Mouse (Mus musculus): ENCODE measurements around the gene Hoxc9.

The Hoxc9 gene

GRCm38 (mm10) chr15:102976171-102976570 is at the start of gene Hoxc9:
Hoxc9 (plus strand) TSS chr15:102976439.
- no peak for DNase-seq

- DNase-seq: no peak
Observed at GRCm38 (mm10) chr15:102927032-102927645, 49.1 kb upstream of the Hoxc9 start.

GRCm38 (mm10) chr15:102931706-102932358 is 44.4 kb upstream of the Hoxc9 start:
- no peak for DNase-seq

- no peak for DNase-seq
Observed at GRCm38 (mm10) chr15:102934438-102934837, 41.8 kb upstream of the Hoxc9 start.

- no peak for DNase-seq
Observed at GRCm38 (mm10) chr15:102934897-102935296, 41.3 kb upstream of the Hoxc9 start.

- DNase-seq: no peak
Observed at GRCm38 (mm10) chr15:102936279-102936972, 39.8 kb upstream of the Hoxc9 start, which contains the start of gene Hoxc12. Hoxc12 (plus strand) TSS chr15:102936757.

- DNase-seq: no peak
Observed at GRCm38 (mm10) chr15:102937036-102937666, 39.1 kb upstream of the Hoxc9 start.

- DNase-seq: no peak
Observed at GRCm38 (mm10) chr15:102939256-102940155, 36.7 kb upstream of the Hoxc9 start.

GRCm38 (mm10) chr15:102942739-102943467 is 33.3 kb upstream of the Hoxc9 start:
- no peak for DNase-seq

- no peak for DNase-seq
Observed at GRCm38 (mm10) chr15:102943468-102943813, 32.8 kb upstream of the Hoxc9 start.

- DNase-seq: no peak
Observed at GRCm38 (mm10) chr15:102945185-102946077, 30.8 kb upstream of the Hoxc9 start.

GRCm38 (mm10) chr15:102947276-102947675 is 29.0 kb upstream of the Hoxc9 start:
- no peak for DNase-seq

- DNase-seq: no peak
Observed at GRCm38 (mm10) chr15:102948842-102949241, 27.4 kb upstream of the Hoxc9 start.

- DNase-seq: no peak
Observed at GRCm38 (mm10) chr15:102949696-102950095, 26.5 kb upstream of the Hoxc9 start.

- DNase-seq: no peak
Observed at GRCm38 (mm10) chr15:102950877-102951276, 25.4 kb upstream of the Hoxc9 start.

GRCm38 (mm10) chr15:102953561-102953960 is 22.7 kb upstream of the Hoxc9 start:
- DNase-seq: no peak

GRCm38 (mm10) chr15:102954192-102955006 is 21.8 kb upstream of the Hoxc9 start, which contains the start of gene Hoxc11:
Hoxc11 (plus strand) TSS chr15:102954427.
- DNase-seq: no peak

GRCm38 (mm10) chr15:102955007-102955382 is 21.2 kb upstream of the Hoxc9 start:
- DNase-seq: no peak

- DNase-seq: no peak
Observed at GRCm38 (mm10) chr15:102955833-102956640, 20.2 kb upstream of the Hoxc9 start.

Data from cerebellum, adult 11 months (tissue).